Mouse (Mus musculus): ENCODE data around the gene Tinf2. TPM values are rescaled to one million over a fixed set of nuclear protein-coding genes. Genes with fewer than 3 reads are reported as not detected.
A peak's percentile ranks its signal among the peaks of the same experiment; 100 is the strongest.

Tinf2 gene
- 18.0 and 19.5 TPM in 2 replicates for polyA plus RNA-seq (2012; ENCODE audit: insufficient read depth, insufficient read length, missing spikeins)

- peak within 1 kb of the TSS; percentile 87 for H3K4me3 ChIP-seq (ENCODE audit: insufficient read depth, low read length)
- H3K27ac ChIP-seq (ENCODE audit: insufficient read depth, low read depth, low read length): peak within 1 kb of the TSS; percentile 61
- peak; percentile 98 for TF ChIP-seq CTCF (IDR thresholded peaks at IDR 0.05; ENCODE audit: low read depth, low read length)
- no peak for TF ChIP-seq POLR2A (IDR thresholded peaks at IDR 0.05; ENCODE audit: borderline replicate concordance, low read depth, low read length)
- H3K4me1 ChIP-seq (ENCODE audit: control insufficient read depth, insufficient read depth, low read length): peaks cover 32% of the 10 kb centered on the region
Measured at GRCm38 (mm10) chr14:55681160-55682117, at the start of gene Tinf2. Gene Tinf2 (minus strand): TSS chr14:55681820.

GRCm38 (mm10) chr14:55730531-55731032 is 49.0 kb upstream of the Tinf2 start:
- no peak for TF ChIP-seq CTCF (IDR thresholded peaks at IDR 0.05; ENCODE audit: low read depth, low read length)
- TF ChIP-seq POLR2A (IDR thresholded peaks at IDR 0.05; ENCODE audit: borderline replicate concordance, low read depth, low read length): no peak
- peaks cover 49% of the 10 kb centered on the region for H3K4me1 ChIP-seq (ENCODE audit: control insufficient read depth, insufficient read depth, low read length)
- H3K27ac ChIP-seq (ENCODE audit: insufficient read depth, low read depth, low read length): no peak overlapping the region
- no peak overlapping the region for H3K4me3 ChIP-seq (ENCODE audit: insufficient read depth, low read length)

- Histone ChIP-seq H3K4me3 (ENCODE audit: insufficient read depth, low read length) (no peak overlapping the region), H3K27ac (ENCODE audit: insufficient read depth, low read depth, low read length) (no peak overlapping the region), H3K4me1 (ENCODE audit: control insufficient read depth, insufficient read depth, low read length) (peaks cover 49% of the 10 kb centered on the region)
- TF ChIP-seq CTCF (IDR thresholded peaks at IDR 0.05; ENCODE audit: low read depth, low read length): no peak
- TF ChIP-seq POLR2A (IDR thresholded peaks at IDR 0.05; ENCODE audit: borderline replicate concordance, low read depth, low read length): no peak
Measured at GRCm38 (mm10) chr14:55730116-55730515, 48.5 kb upstream of the Tinf2 start.

- TF ChIP-seq POLR2A (IDR thresholded peaks at IDR 0.05; ENCODE audit: borderline replicate concordance, low read depth, low read length) (no peak), CTCF (IDR thresholded peaks at IDR 0.05; ENCODE audit: low read depth, low read length) (no peak)
- H3K27ac ChIP-seq (ENCODE audit: insufficient read depth, low read depth, low read length): no peak overlapping the region
- no peak overlapping the region for H3K4me3 ChIP-seq (ENCODE audit: insufficient read depth, low read length)
Measured at GRCm38 (mm10) chr14:55727889-55728685, 46.5 kb upstream of the Tinf2 start.

GRCm38 (mm10) chr14:55726261-55726660 is 44.6 kb upstream of the Tinf2 start:
- peaks cover 52% of the 10 kb centered on the region for H3K4me1 ChIP-seq (ENCODE audit: control insufficient read depth, insufficient read depth, low read length)
- H3K27ac ChIP-seq (ENCODE audit: insufficient read depth, low read depth, low read length): no peak overlapping the region
- no peak for TF ChIP-seq POLR2A (IDR thresholded peaks at IDR 0.05; ENCODE audit: borderline replicate concordance, low read depth, low read length)
- TF ChIP-seq CTCF (IDR thresholded peaks at IDR 0.05; ENCODE audit: low read depth, low read length): no peak
- H3K4me3 ChIP-seq (ENCODE audit: insufficient read depth, low read length): no peak overlapping the region

More at GRCm38 (mm10) chr14:55727889-55728685, 46.5 kb upstream of the Tinf2 start:
- peaks cover 49% of the 10 kb centered on the region for H3K4me1 ChIP-seq (ENCODE audit: control insufficient read depth, insufficient read depth, low read length)

- peak overlapping the region; percentile 55 for H3K27ac ChIP-seq (ENCODE audit: insufficient read depth, low read depth, low read length)
- H3K4me3 ChIP-seq (ENCODE audit: insufficient read depth, low read length): peak overlapping the region; percentile 22
- TF ChIP-seq CTCF (IDR thresholded peaks at IDR 0.05; ENCODE audit: low read depth, low read length) (no peak), POLR2A (IDR thresholded peaks at IDR 0.05; ENCODE audit: borderline replicate concordance, low read depth, low read length) (no peak)
Measured at GRCm38 (mm10) chr14:55724411-55724871, 42.8 kb upstream of the Tinf2 start.

GRCm38 (mm10) chr14:55723433-55723832 is 41.8 kb upstream of the Tinf2 start:
- Histone ChIP-seq H3K4me1 (ENCODE audit: control insufficient read depth, insufficient read depth, low read length) (peaks cover 36% of the 10 kb centered on the region), H3K4me3 (ENCODE audit: insufficient read depth, low read length) (no peak overlapping the region), H3K27ac (ENCODE audit: insufficient read depth, low read depth, low read length) (no peak overlapping the region)
- TF ChIP-seq POLR2A (IDR thresholded peaks at IDR 0.05; ENCODE audit: borderline replicate concordance, low read depth, low read length) (no peak), CTCF (IDR thresholded peaks at IDR 0.05; ENCODE audit: low read depth, low read length) (no peak)

More at GRCm38 (mm10) chr14:55724411-55724871, 42.8 kb upstream of the Tinf2 start:
- peaks cover 43% of the 10 kb centered on the region for H3K4me1 ChIP-seq (ENCODE audit: control insufficient read depth, insufficient read depth, low read length)

GRCm38 (mm10) chr14:55722438-55722945 is 40.9 kb upstream of the Tinf2 start:
- Histone ChIP-seq H3K27ac (ENCODE audit: insufficient read depth, low read depth, low read length) (no peak overlapping the region), H3K4me1 (ENCODE audit: control insufficient read depth, insufficient read depth, low read length) (peaks cover 27% of the 10 kb centered on the region), H3K4me3 (ENCODE audit: insufficient read depth, low read length) (0 out of 2 replicates have a peak overlapping the region, but pooled peaks have one; percentile 76)
- TF ChIP-seq CTCF (IDR thresholded peaks at IDR 0.05; ENCODE audit: low read depth, low read length): no peak
- no peak for TF ChIP-seq POLR2A (IDR thresholded peaks at IDR 0.05; ENCODE audit: borderline replicate concordance, low read depth, low read length)
